Mouse (Mus musculus) liver, adult 2 months (tissue): ENCODE measurements around the gene Rbbp4. TPM values are rescaled to one million over a fixed set of nuclear protein-coding genes. Genes with fewer than 3 reads are reported as not detected.

Experiments used
- DNase-seq: peaks from one replicate; pipeline ENCODE4 v3.0.0-alpha.2; 2011; ENCODE audit warnings: low read depth, low spot score; ENCODE audit errors: extremely low read depth
- H3K27ac ChIP-seq: fragments of 200-500 bp; replicated peaks from 2 replicates; pipeline ENCODE4 v1.5.1; 2012; ENCODE audit warnings: low read depth, mild to moderate bottlenecking, control low read depth, inconsistent platforms, low read length; ENCODE audit not compliant: insufficient read depth
- H3K27me3 ChIP-seq: fragments of 200-500 bp; 2 replicates; pipeline ENCODE4 v1.6.1; 2012; ENCODE audit warnings: mild to moderate bottlenecking, moderate library complexity, low read length, inconsistent platforms; ENCODE audit not compliant: control insufficient read depth, insufficient read depth
- H3K36me3 ChIP-seq: fragments of 200-500 bp; 2 replicates; pipeline ENCODE4 v1.6.1; 2012; ENCODE audit warnings: low read length, inconsistent platforms; ENCODE audit not compliant: control insufficient read depth, insufficient read depth
- H3K4me1 ChIP-seq: fragments of 200-500 bp; 2 replicates; pipeline ENCODE4 v1.6.1; 2011; ENCODE audit warnings: low read length; ENCODE audit not compliant: control insufficient read depth, insufficient read depth
- H3K4me3 ChIP-seq: fragments of 200-500 bp; 2 replicates; pipeline ENCODE4 v1.5.1; 2011; ENCODE audit warnings: low read depth, mild to moderate bottlenecking, control low read depth, low read length, moderate library complexity; ENCODE audit not compliant: insufficient read depth
- H3K79me2 ChIP-seq: fragments of 200-500 bp; 2 replicates; pipeline ENCODE4 v1.6.1; 2012; ENCODE audit warnings: inconsistent platforms, mild to moderate bottlenecking, low read length, moderate library complexity; ENCODE audit not compliant: control insufficient read depth, insufficient read depth
- H3K9ac ChIP-seq: fragments of 200-500 bp; 2 replicates; pipeline ENCODE4 v1.6.1; 2012; ENCODE audit warnings: low read depth, mild to moderate bottlenecking, control low read depth, inconsistent platforms, low read length
- CTCF ChIP-seq: fragments of 200-500 bp; IDR thresholded peaks from 2 replicates; pipeline ENCODE4 v1.5.1; 2011; ENCODE audit warnings: low read depth, low read length, control low read depth
- POLR2A ChIP-seq: fragments of 200-500 bp; IDR thresholded peaks from 2 replicates; pipeline ENCODE4 v1.6.1; 2011; ENCODE audit warnings: low read length, control low read depth; ENCODE audit not compliant: insufficient read depth; ENCODE audit errors: extremely low read depth
- WGBS: fragments of 180-500 bp; shearing (Covaris S2); methylation state at CpG from one replicate; pipeline ENCODE4 v1.1.7; 2018; 5-methylcytosine and 5-hydroxymethylcytosine counted together
- polyA plus RNA-seq: library from polyadenylated mRNA; depleted of rRNA; stranded (reverse); fragments of >200 nt; gene quantifications from 2 replicates; pipeline ENCODE4 v1.2.3, GENCODE M21; 2012
- total RNA-seq: library from RNA; depleted of rRNA; stranded (reverse); fragments of >200 nt; gene quantifications from 2 replicates; pipeline ENCODE4 v1.2.3, GENCODE M21; 2014

The Rbbp4 gene
- total and polyA plus RNA-seq, 2 experiments = 17.2 to 40.3 TPM

DNA sequence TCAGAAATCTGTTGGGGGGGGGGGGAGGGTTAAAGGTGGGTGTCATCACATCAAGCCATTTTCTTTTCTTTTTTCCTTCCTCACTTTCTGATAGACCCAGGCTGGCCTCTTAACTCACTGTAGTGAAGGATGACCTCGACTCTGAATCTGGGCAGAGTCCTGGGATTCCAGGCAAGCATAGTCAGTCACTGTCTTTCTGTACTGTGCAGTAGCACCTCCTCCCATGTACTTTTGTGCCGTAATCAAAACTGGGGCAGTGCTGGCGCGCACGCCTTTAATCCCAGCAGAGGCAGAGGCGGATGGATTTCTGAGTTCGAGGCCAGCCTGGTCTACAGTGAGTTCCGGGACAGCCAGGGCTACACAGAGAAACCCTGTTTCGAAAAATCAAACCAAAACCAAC lies 31.4 kb downstream of the Rbbp4 start:
- Histone ChIP-seq H3K9ac (no peak overlapping the region), H3K4me1 (peaks cover 13% of the 10 kb centered on the region), H3K27ac (no peak overlapping the region), H3K27me3 (no peaks in the 10 kb centered on the region), H3K4me3 (no peak overlapping the region), H3K36me3 (peaks cover 16% of the 10 kb centered on the region), H3K79me2 (no peaks in the 10 kb centered on the region)
- 76% methylated on average over 9 of the region's 9 CpGs for WGBS
- peak; percentile 33 for DNase-seq
- TF ChIP-seq CTCF = no peak
- TF ChIP-seq POLR2A = no peak

DNA sequence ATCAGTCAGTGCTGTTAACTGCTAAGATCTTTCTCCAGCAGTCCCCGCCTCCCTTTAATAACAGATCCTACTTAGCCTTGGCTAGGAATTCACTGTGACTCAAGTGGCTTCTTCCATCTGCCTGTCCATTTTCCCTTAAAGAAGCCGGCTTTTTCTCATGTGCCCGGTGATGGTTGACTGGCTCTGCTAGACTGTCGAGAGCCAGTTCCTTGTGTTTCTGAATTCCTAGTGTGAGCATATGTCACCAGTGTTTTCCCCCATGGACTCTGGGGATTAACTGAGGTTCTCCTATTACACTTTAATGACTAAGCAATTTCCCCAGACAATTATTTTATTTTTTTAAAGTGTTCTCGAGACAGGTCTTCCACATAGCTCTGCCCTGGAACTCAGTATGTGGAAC lies 31.8 kb downstream of the Rbbp4 start:
- peaks cover 16% of the 10 kb centered on the region for H3K36me3 ChIP-seq
- no peak overlapping the region for H3K9ac ChIP-seq
- TF ChIP-seq CTCF (no peak), POLR2A (no peak)
- 85% methylated on average over 5 of the region's 5 CpGs for WGBS
- peaks cover 9% of the 10 kb centered on the region for H3K4me1 ChIP-seq
- no peaks in the 10 kb centered on the region for H3K27me3 ChIP-seq
- H3K4me3 ChIP-seq = no peak overlapping the region
- no peak for DNase-seq
- H3K79me2 ChIP-seq = no peaks in the 10 kb centered on the region
- H3K27ac ChIP-seq = no peak overlapping the region

DNA sequence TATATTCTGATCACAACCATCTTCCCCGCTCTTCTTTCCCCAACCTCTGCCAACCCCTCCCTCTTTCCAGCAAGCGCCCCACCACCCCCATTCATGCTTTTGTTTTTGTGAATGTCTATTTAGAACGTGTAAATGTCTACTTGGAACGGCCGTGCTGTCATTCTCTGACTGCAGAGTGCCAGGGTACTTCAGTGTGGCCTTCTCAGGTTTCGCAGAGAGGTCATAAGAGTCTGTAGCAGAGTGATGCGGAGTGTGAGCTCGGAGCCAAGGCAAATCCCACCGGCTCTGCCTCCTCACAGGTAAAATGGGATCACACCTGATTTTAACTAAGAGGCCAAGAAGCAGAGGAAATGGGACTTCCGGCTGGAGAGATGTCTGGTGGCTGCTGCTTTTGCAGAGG lies 36.0 kb downstream of the Rbbp4 start:
- H3K79me2 ChIP-seq = no peaks in the 10 kb centered on the region
- no peaks in the 10 kb centered on the region for H3K4me1 ChIP-seq
- 85% methylated on average over 10 of the region's 10 CpGs for WGBS

DNA sequence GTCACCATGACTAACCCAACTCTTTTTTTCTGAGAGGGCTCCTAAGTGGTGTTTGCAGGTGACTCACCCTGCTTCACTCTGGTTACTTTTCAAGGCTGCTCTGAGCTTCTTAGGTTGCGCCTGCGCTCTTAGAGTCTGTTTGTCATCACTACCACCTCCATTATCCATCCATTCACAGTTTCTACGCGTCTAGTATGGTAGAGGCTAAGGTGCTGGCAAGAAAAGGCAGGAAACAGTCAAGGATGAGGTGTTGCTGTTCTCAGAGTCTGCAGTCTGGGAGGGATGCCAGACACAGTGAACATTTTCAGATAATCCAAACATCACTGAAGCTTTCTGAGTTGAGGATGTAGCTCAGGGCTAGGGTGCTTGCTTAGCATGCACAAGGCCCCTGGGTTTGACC lies 37.4 kb downstream of the Rbbp4 start:
- WGBS = 92% methylated on average over 4 of the region's 4 CpGs
- Histone ChIP-seq H3K4me1 (no peaks in the 10 kb centered on the region), H3K9ac (no peak overlapping the region), H3K4me3 (no peak overlapping the region), H3K36me3 (no peaks in the 10 kb centered on the region), H3K27ac (no peak overlapping the region), H3K79me2 (no peaks in the 10 kb centered on the region), H3K27me3 (no peaks in the 10 kb centered on the region)
- DNase-seq = no peak
- TF ChIP-seq POLR2A = no peak
- no peak for TF ChIP-seq CTCF

More for the DNA sequence above, 36.0 kb downstream of the Rbbp4 start:
- Histone ChIP-seq H3K27me3 (no peaks in the 10 kb centered on the region), H3K4me3 (no peak overlapping the region), H3K27ac (no peak overlapping the region), H3K9ac (no peak overlapping the region), H3K36me3 (no peaks in the 10 kb centered on the region)
- no peak for DNase-seq
- TF ChIP-seq CTCF (no peak), POLR2A (no peak)

DNA sequence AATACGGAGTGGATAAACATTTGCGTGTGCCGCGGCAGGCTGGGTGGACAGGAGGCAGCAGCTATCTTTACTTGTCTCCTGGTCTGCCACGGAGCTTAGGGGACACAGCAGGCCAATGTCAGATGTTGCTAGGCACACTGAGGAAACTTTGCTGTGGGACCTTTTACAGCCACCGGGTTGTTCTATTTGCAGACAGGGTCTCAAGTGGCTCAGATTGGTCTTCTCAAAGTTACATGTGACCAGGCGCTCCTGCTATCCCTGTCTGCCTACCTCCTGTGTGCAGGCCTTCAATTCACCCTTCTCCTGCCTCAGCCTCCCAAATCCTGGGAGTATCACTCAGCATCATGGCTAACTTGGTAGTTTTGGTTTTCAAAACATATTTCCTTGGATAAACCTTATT lies 39.1 kb downstream of the Rbbp4 start:
- WGBS = 70% methylated on average over 7 of the region's 7 CpGs
- Histone ChIP-seq H3K4me1 (no peaks in the 10 kb centered on the region), H3K79me2 (no peaks in the 10 kb centered on the region), H3K36me3 (no peaks in the 10 kb centered on the region), H3K9ac (no peak overlapping the region), H3K4me3 (no peak overlapping the region), H3K27ac (no peak overlapping the region), H3K27me3 (no peaks in the 10 kb centered on the region)
- no peak for DNase-seq
- TF ChIP-seq POLR2A (no peak), CTCF (no peak)

DNA sequence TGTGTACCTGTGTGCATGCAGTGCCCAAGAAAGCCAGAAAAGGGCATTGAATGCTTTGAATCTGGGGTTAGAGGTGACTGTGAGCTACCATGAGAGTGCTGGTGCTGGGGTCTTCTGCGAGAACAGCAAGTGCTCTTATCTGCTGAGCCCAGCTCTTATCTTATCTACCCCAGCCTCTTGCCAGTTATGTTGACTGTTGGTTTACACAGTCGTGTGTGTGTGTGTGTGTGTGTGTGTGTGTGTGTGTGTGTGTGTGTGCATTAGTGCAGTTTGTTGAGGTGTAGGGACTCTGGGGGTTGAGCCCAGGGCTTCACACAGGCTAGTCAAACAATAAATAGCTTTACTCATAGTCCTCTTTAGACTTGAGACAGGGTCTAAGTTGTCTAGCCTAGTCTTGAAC lies 40.0 kb downstream of the Rbbp4 start:
- 18% methylated on average over 2 of the region's 2 CpGs for WGBS
- no peak for DNase-seq
- no peak for TF ChIP-seq POLR2A
- TF ChIP-seq CTCF = no peak

More for the DNA sequence above, 40.0 kb downstream of the Rbbp4 start:
- Histone ChIP-seq H3K9ac (no peak overlapping the region), H3K27ac (no peak overlapping the region), H3K4me1 (no peaks in the 10 kb centered on the region), H3K4me3 (no peak overlapping the region), H3K27me3 (no peaks in the 10 kb centered on the region), H3K36me3 (no peaks in the 10 kb centered on the region), H3K79me2 (no peaks in the 10 kb centered on the region)
